Mouse (Mus musculus): ENCODE data around the gene Nup54. TPM values are rescaled to one million over a fixed set of nuclear protein-coding genes. Genes with fewer than 3 reads are reported as not detected.

Nup54 gene
- polyA plus RNA-seq, 1 experiment from 2014 or later: 51.0 TPM

DNA sequence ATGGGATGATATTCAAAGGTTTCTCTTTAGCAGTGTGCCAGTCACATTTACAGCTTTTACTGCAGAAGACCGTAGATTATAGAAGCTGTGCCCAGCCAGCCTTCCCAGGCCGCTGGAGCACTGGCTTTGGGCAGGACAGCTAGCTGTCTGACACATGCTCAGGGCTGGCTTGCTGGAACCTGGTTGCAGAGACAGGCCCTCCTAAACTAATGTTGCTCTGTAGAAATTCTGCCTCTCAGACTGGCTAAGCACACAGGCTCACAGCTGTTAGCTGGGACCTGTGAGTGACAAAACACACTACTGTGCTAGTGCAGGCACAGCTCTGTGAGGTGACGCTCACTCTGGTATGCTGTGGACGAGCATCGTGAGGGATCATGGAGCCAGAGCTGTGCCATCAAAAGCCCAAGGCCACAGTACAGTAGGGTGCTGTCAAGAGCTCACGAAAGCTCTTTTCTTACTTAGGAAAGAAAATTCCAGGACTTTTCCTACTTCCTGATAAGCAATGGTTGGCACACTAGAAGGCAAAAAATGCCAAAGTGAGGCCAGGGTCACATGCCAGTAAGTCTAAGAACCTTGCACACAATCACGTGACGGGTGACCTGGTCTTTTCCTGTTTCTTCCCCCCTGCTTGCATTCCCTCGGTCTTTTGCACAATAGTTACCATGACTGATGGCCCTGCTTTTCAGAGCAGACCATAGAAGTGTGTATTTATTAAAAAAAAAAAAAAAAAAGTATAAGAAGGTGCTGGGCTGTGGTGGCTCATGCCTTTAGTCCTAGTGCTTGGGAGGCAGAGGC, 25.5 kb downstream of the Nup54 start:
- Histone ChIP-seq H3K9ac (no peak overlapping the region), H3K4me1 (replicated peaks) (peaks cover under 1% of the 10 kb centered on the region; the same call in 1 of the 2 replicates), H3K4me3 (no peak overlapping the region), H3K4me2 (no peak overlapping the region), H3K9me3 (no peaks in the 10 kb centered on the region), H3K36me3 (peaks cover 11% of the 10 kb centered on the region), H3K27ac (no peak overlapping the region), H3K27me3 (no peaks in the 10 kb centered on the region)
- WGBS: 80% methylated on average over 9 of the region's 9 CpGs
- no peak for ATAC-seq (ENCODE audit: low FRiP score)

DNA sequence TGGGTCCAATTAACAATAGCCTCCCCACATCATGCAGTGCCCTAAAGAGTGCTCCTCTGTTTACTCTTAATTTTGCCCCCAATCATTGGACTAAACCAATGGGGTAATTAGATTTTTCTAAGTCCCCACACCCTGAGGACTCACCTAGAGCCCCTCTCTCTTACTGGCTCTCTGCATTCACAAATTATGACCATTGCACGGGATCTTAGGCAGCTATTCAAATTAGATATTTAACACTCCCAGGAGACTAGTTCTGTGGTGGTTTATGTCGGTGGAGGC, 30.7 kb downstream of the Nup54 start:
- Histone ChIP-seq H3K9ac (no peak overlapping the region), H3K36me3 (no peaks in the 10 kb centered on the region), H3K4me3 (no peak overlapping the region), H3K9me3 (no peaks in the 10 kb centered on the region), H3K27ac (no peak overlapping the region), H3K4me1 (replicated peaks) (peaks cover 6% of the 10 kb centered on the region), H3K4me2 (no peak overlapping the region), H3K27me3 (no peaks in the 10 kb centered on the region)
- 28% methylated on average over 2 of the region's 2 CpGs for WGBS
- ATAC-seq (ENCODE audit: low FRiP score): no peak

DNA sequence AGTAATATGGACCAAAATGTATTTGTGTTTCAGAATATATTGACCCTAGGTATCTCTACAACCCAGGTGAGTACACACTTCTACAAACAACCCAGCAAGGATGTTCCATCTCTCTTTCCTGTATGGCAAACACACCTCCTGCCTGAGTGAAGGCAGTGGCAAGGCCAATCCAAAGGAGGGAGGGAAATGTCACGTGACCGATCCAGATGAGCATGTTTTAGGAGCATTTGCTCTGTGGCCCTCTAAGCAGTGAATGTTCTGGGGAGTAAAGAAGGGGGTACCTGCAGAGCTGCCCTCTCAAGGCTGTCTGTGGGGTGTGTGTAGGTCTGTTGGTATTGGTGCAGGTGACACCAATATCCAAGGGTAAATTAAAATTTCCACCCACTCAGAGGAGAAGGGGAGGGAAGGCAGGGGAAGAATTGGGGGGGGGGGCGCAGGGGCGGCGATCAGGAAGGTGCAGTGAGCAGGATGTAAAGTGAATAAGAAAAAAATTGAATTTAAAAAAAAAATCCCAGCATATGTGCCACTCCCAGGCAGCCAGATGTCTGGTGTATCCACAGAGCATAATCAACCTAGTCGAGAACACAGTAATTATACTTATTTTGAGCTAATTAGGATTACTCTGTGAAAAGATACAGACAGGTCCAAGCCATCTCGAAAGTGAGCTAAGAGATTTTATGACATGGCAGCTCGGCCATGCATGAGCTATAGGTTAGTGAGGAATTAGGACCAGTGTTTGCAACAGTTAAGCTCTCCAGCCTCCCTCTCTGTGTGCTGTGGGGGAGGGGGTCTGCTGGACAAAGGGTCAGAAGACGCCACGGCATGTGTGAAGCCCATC, 31.2 kb downstream of the Nup54 start:
- Histone ChIP-seq H3K4me1 (replicated peaks) (peaks cover 6% of the 10 kb centered on the region), H3K36me3 (no peaks in the 10 kb centered on the region), H3K9ac (no peak overlapping the region), H3K4me2 (no peak overlapping the region), H3K9me3 (no peaks in the 10 kb centered on the region), H3K4me3 (no peak overlapping the region), H3K27ac (no peak overlapping the region), H3K27me3 (no peaks in the 10 kb centered on the region)
- 56% methylated on average over 10 of the region's 10 CpGs for WGBS
- peak; percentile 46; the same call in 1 of the 2 replicates for ATAC-seq (ENCODE audit: low FRiP score)

DNA sequence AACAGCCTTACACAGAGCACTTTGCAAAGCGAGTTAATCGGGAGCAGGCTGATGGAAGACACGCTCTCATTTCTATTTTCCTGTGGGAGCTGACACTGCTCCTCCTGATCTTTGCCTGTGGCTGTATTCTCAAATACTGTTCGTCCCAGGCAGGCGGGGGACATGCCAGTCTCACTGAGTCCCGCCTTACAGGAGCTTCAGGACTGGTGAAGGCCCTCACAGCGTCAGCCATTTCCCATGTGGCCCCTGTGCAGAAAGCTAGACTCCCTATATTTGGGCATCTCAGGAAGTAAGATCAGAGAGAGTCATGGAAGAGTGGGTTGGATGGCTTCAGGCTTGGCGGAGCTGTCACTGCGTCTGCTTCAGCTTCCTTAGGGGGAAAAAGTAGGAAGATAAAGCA, 32.2 kb downstream of the Nup54 start:
- Histone ChIP-seq H3K27ac (no peak overlapping the region), H3K4me1 (replicated peaks) (peaks cover 6% of the 10 kb centered on the region), H3K36me3 (no peaks in the 10 kb centered on the region), H3K9me3 (no peaks in the 10 kb centered on the region), H3K4me3 (no peak overlapping the region), H3K27me3 (no peaks in the 10 kb centered on the region), H3K9ac (no peak overlapping the region), H3K4me2 (no peak overlapping the region)
- WGBS: 77% methylated on average over 9 of the region's 9 CpGs
- no peak for ATAC-seq (ENCODE audit: low FRiP score)

DNA sequence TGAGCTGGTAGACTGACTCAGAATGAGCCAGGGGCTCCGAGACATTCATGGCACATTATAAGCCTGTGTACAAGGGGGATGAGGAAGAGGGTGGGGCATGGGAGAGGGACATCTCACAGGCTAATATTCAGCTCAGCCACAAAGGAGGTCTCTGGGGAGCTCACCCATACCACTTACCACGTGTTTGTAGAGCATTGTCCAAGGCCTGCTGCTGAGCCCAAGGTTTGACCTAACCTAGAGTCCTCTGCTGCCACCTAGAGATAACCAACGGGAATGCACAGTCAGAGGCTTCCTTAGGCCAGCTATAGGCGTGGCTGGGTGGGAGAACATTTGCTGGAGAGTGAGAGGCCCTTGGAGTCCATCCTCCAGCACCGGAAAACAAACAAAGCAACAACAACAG, 36.9 kb downstream of the Nup54 start:
- peaks cover 10% of the 10 kb centered on the region for H3K27me3 ChIP-seq
- 23% methylated on average over 5 of the region's 5 CpGs for WGBS
- 0 out of 2 replicates have a peak, but pooled peaks cover under 1% of the 10 kb centered on the region for H3K4me1 ChIP-seq (replicated peaks)
- H3K9ac ChIP-seq: no peak overlapping the region
- no peak overlapping the region for H3K27ac ChIP-seq
- H3K36me3 ChIP-seq: no peaks in the 10 kb centered on the region
- ATAC-seq (ENCODE audit: low FRiP score): peak; percentile 83
- H3K4me3 ChIP-seq: no peak overlapping the region
- no peaks in the 10 kb centered on the region for H3K9me3 ChIP-seq
- H3K4me2 ChIP-seq: no peak overlapping the region

DNA sequence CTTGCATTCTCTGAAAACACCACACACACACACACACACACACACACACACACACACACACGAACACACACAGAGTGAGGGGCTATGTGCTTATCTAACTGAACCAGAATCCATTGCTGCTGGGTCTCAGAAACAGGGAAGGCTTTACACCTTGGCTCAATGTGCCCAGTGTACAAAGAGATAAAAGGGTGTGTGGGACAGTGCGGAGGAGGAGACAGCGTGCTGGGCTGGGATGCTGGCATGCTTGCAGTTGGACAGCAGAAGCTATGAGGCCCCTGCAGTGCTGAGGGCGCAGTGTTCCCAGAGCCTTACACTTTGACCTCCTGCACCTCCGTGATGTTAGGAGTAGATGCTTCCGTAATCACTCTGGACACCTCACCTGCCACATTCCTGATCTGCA, 38.5 kb downstream of the Nup54 start:
- 0 out of 2 replicates have a peak, but pooled peaks cover 6% of the 10 kb centered on the region for H3K4me1 ChIP-seq (replicated peaks)
- ATAC-seq (ENCODE audit: low FRiP score): no peak
- 92% methylated on average over 6 of the region's 6 CpGs for WGBS

DNA sequence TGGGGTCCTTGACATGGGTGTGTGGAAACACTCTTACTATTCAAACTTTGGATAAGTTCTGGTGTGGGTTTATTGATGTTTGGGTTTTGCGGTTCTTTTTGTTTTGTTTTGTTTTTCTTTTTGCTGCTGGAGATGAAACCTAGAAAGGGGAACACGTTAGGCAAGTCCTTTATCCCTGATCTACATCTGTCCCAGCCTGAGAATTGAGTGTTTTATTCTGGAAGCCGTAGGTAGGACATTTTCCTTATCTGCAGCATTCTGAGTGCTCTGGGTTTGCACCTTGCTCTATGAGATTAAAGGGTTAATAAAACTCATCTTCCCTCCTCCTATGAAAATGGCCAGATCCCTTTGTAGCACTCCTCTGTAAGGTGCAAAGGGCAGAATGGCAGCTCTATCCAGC, 39.3 kb downstream of the Nup54 start:
- Histone ChIP-seq H3K9ac (no peak overlapping the region), H3K27ac (no peak overlapping the region), H3K27me3 (peaks cover 34% of the 10 kb centered on the region), H3K36me3 (no peaks in the 10 kb centered on the region), H3K4me3 (no peak overlapping the region), H3K4me1 (replicated peaks) (0 out of 2 replicates have a peak, but pooled peaks cover 6% of the 10 kb centered on the region), H3K4me2 (no peak overlapping the region), H3K9me3 (no peaks in the 10 kb centered on the region)
- WGBS: 86% methylated on average over 3 of the region's 3 CpGs
- no peak for ATAC-seq (ENCODE audit: low FRiP score)

More for the DNA sequence above, 38.5 kb downstream of the Nup54 start:
- H3K4me2 ChIP-seq: no peak overlapping the region
- no peaks in the 10 kb centered on the region for H3K36me3 ChIP-seq
- H3K4me3 ChIP-seq: no peak overlapping the region
- H3K9ac ChIP-seq: no peak overlapping the region
- peaks cover 27% of the 10 kb centered on the region for H3K27me3 ChIP-seq
- no peaks in the 10 kb centered on the region for H3K9me3 ChIP-seq
- no peak overlapping the region for H3K27ac ChIP-seq

DNA sequence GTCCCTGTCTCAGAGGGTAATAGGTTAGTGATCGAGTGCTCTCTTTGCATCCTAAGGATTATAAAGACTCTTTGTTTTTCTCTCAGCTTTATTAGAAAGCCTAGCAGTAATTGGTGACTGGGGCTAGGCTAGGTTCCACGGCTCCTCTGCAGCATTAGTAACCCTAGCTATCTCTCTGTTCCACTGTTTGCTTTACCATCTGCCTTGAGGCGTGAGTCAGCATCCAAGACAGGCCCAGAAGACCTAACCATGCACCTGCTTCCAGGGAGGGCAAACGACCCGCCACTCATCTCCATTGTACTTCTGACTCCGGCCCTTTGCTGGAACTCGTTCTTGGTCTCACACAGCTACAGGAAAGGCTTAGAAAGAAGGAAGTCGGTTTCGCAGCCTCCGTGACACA, 41.2 kb downstream of the Nup54 start:
- ATAC-seq (ENCODE audit: low FRiP score): no peak
- H3K4me3 ChIP-seq: no peak overlapping the region
- peaks cover 39% of the 10 kb centered on the region for H3K27me3 ChIP-seq
- no peak overlapping the region for H3K27ac ChIP-seq
- no peak overlapping the region for H3K4me2 ChIP-seq
- 67% methylated on average over 10 of the region's 10 CpGs for whole genome bisulfite sequencing
- no peaks in the 10 kb centered on the region for H3K9me3 ChIP-seq
- H3K9ac ChIP-seq: no peak overlapping the region
- 0 out of 2 replicates have a peak, but pooled peaks cover 6% of the 10 kb centered on the region for H3K4me1 ChIP-seq (replicated peaks)
- H3K36me3 ChIP-seq: no peaks in the 10 kb centered on the region

DNA sequence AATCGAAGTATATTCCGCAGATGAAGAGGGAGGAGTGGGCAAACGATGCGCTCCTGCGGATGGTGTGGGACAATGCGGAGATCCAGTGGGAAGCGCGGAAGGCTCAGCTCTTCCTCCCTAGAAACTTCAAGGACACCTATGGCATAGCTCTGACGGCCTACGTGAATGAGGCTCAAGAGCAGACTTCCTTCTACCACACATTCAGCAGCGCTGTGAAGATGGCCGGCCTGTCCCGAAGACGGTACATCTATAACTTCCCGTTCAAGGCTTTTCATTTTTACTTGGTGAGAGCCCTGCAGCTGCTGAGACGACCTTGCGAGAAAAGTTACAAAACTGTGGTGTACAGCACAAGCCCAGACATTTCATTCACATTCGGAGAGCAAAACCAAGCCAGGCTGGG, 42.5 kb downstream of the Nup54 start:
- Histone ChIP-seq H3K27me3 (peaks cover 39% of the 10 kb centered on the region), H3K4me1 (replicated peaks) (0 out of 2 replicates have a peak, but pooled peaks cover 6% of the 10 kb centered on the region), H3K9ac (0 out of 2 replicates have a peak overlapping the region, but pooled peaks have one; percentile 19), H3K4me3 (peak overlapping the region; percentile 19), H3K36me3 (no peaks in the 10 kb centered on the region), H3K27ac (no peak overlapping the region), H3K4me2 (peak overlapping the region; percentile 42), H3K9me3 (no peaks in the 10 kb centered on the region)
- WGBS: 48% methylated on average over 18 of the region's 18 CpGs
- ATAC-seq (ENCODE audit: low FRiP score): no peak

DNA sequence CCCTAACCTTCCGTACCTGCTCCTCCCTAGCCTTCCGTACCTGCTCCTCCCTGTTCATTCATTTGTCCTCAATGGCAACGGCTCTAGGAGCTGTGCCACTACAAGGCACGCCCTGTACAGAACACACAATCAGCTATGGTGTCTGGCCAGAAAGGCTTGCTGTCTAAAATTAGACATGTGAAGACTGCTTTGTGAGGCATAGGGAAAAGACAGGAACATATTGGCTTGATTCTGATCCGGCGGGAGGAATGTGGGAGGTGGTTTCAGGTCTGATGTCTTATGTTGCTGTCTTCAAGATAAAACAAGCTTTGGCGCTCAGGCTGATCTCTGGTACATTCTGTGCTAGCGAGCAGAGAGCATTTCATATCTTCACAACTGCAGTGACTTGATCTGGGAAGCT, 44.4 kb downstream of the Nup54 start:
- Histone ChIP-seq H3K4me1 (replicated peaks) (0 out of 2 replicates have a peak, but pooled peaks cover 6% of the 10 kb centered on the region), H3K4me2 (no peak overlapping the region)

DNA sequence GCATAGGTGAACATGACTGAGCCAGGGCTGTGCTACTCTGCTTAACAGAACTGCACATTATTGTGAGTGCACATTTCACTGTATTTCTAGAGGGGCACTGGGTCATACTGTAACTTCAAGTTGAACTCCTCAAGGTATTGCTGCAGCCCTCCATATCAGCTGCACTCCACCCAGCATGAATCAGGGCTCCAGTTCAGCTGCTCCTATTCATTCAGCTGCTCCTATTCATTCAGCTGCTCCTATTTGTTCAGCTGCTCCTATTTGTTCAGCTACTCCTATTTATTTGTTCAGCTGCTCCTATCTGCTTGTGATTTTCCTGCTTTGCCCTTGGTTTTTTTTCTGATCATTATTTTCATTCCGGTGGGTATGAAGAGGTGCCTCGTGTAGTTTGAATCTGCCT, 45.0 kb downstream of the Nup54 start:
- Histone ChIP-seq H3K27ac (no peak overlapping the region), H3K36me3 (no peaks in the 10 kb centered on the region), H3K27me3 (peaks cover 39% of the 10 kb centered on the region), H3K4me2 (no peak overlapping the region), H3K4me3 (no peak overlapping the region), H3K9ac (no peak overlapping the region), H3K9me3 (no peaks in the 10 kb centered on the region), H3K4me1 (replicated peaks) (0 out of 2 replicates have a peak, but pooled peaks cover 6% of the 10 kb centered on the region)
- ATAC-seq (ENCODE audit: low FRiP score): no peak
- 60% methylated on average over 2 of the region's 2 CpGs for WGBS

More for the DNA sequence above, 44.4 kb downstream of the Nup54 start:
- no peak overlapping the region for H3K9ac ChIP-seq
- H3K9me3 ChIP-seq: no peaks in the 10 kb centered on the region
- no peak for ATAC-seq (ENCODE audit: low FRiP score)
- no peaks in the 10 kb centered on the region for H3K36me3 ChIP-seq
- 84% methylated on average over 8 of the region's 8 CpGs for WGBS
- H3K4me3 ChIP-seq: no peak overlapping the region
- peaks cover 39% of the 10 kb centered on the region for H3K27me3 ChIP-seq
- H3K27ac ChIP-seq: no peak overlapping the region

DNA sequence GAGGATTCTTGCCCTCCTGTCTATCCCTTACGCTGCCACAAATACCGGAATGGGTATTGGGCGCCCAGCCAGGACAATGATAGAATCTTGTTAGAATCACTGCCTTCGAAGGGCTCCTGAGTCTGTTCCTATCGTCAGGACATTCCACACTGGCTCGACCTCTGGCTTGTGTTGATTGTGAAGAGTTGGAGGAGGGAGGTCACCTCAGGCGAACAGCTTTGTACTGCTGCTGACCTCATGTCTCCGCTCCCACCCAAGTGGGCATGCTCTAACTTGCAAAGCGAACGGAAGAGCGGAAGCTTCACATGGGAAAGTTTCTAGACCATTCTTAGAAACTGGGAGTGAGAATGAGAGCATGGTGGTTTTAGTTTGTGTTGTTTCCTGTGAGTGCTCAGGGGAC, 47.6 kb downstream of the Nup54 start:
- H3K4me2 ChIP-seq: no peak overlapping the region
- no peak overlapping the region for H3K9ac ChIP-seq
- H3K27me3 ChIP-seq: peaks cover 22% of the 10 kb centered on the region
- peaks cover 8% of the 10 kb centered on the region; the same call in 1 of the 2 replicates for H3K4me1 ChIP-seq (replicated peaks)
- H3K9me3 ChIP-seq: no peaks in the 10 kb centered on the region
- WGBS: 69% methylated on average over 11 of the region's 11 CpGs
- no peaks in the 10 kb centered on the region for H3K36me3 ChIP-seq
- ATAC-seq (ENCODE audit: low FRiP score): no peak
- H3K27ac ChIP-seq: no peak overlapping the region
- no peak overlapping the region for H3K4me3 ChIP-seq
